Mouse (Mus musculus) liver, embryonic 12.5 days (tissue): ENCODE data around the gene Prkcb. TPM values are rescaled to one million over a fixed set of nuclear protein-coding genes. Genes with fewer than 3 reads are reported as not detected.

Experiments used
- ATAC-seq: fragments of 200-750 bp; cut with Nextera tagmentation; 2 replicates; pipeline ENCODE4 v1.8.0; 2017; ENCODE audit warnings: moderate number of reproducible peaks, mild to moderate bottlenecking, moderate library complexity
- H3K27ac ChIP-seq: fragments of 300-500 bp; sonication (generic); 2 replicates; pipeline ENCODE4 v1.5.1; 2016; ENCODE audit warnings: mild to moderate bottlenecking
- H3K27me3 ChIP-seq: fragments of 300-500 bp; sonication (generic); replicated peaks from 2 replicates; pipeline ENCODE4 v1.6.1; 2016; ENCODE audit warnings: mild to moderate bottlenecking, moderate library complexity
- H3K36me3 ChIP-seq: fragments of 300-500 bp; sonication (generic); 2 replicates; pipeline ENCODE4 v1.6.1; 2016; ENCODE audit warnings: mild to moderate bottlenecking, moderate library complexity
- H3K4me1 ChIP-seq: fragments of 300-500 bp; sonication (generic); 2 replicates; pipeline ENCODE4 v1.6.1; 2016
- H3K4me2 ChIP-seq: fragments of 300-500 bp; sonication (generic); 2 replicates; pipeline ENCODE4 v1.6.1; 2016; ENCODE audit warnings: mild to moderate bottlenecking, moderate library complexity
- H3K4me3 ChIP-seq: fragments of 300-500 bp; sonication (generic); 2 replicates; pipeline ENCODE4 v1.5.1; 2016; ENCODE audit warnings: mild to moderate bottlenecking, moderate library complexity
- H3K9ac ChIP-seq: fragments of 300-500 bp; sonication (generic); 2 replicates; pipeline ENCODE4 v1.6.1; 2016; ENCODE audit warnings: mild to moderate bottlenecking, moderate library complexity
- H3K9me3 ChIP-seq: fragments of 300-500 bp; sonication (generic); replicated peaks from 2 replicates; pipeline ENCODE4 v1.6.1; 2016; ENCODE audit warnings: mild to moderate bottlenecking, moderate library complexity
- WGBS: fragments of 180-500 bp; shearing (Covaris S2); methylation state at CpG from one replicate; pipeline ENCODE4 v1.1.7; 2016; ENCODE audit not compliant: insufficient replicate concordance; 5-methylcytosine and 5-hydroxymethylcytosine counted together
- polyA plus RNA-seq: library from polyadenylated mRNA; unstranded; fragments of >200 nt; fragmentation: Nextera tagmentation; extraction: Ambion mirVana; gene quantifications from 2 replicates; pipeline ENCODE4 v1.2.1, GENCODE M21; 2016

Gene Prkcb
- polyA plus RNA-seq, 1 experiment from 2014 or later: 2.3 TPM

DNA sequence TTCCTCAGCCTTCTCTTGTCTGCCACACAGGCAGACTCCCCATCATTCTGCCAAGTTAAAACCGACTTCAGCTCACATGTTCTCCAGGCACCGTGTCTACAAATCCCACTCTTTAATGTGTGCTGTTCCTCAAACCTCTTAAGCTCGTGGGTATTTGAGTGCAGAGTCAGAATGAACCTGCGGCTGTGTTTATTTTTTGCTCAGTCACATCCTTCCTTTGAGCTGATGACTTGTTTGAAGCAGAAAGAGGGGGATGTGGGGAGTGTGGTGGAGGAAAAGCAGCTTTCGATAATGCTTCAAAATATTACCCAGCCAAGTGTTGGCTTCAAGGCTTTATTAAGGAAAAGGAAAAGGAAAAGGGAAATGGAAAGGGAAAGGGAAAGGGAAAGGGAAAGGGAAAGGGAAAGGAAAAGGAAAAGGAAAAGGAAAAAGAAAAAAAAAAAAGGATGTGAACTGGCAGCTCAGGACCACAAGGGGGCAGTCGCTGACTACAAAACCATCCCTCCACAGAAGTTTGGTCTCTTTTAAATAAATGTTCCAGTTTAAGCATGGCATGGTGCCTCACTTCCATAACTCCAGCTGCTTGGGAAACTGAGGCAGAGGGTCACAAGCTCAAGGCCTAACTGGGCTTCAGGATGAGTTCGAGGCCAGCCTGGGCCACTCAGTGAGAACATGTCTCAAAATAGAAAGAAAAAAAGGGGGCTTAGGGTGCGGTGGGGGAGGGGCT lies 177.4 kb downstream of the Prkcb start:
- H3K27ac ChIP-seq: no peak overlapping the region
- no peaks in the 10 kb centered on the region for H3K4me1 ChIP-seq
- H3K4me2 ChIP-seq: no peak overlapping the region
- no peak overlapping the region for H3K4me3 ChIP-seq
- H3K9me3 ChIP-seq: no peaks in the 10 kb centered on the region
- WGBS: 34% methylated on average over 8 of the region's 8 CpGs
- no peaks in the 10 kb centered on the region for H3K27me3 ChIP-seq
- no peak overlapping the region for H3K9ac ChIP-seq
- H3K36me3 ChIP-seq: no peaks in the 10 kb centered on the region
- ATAC-seq: no peak

DNA sequence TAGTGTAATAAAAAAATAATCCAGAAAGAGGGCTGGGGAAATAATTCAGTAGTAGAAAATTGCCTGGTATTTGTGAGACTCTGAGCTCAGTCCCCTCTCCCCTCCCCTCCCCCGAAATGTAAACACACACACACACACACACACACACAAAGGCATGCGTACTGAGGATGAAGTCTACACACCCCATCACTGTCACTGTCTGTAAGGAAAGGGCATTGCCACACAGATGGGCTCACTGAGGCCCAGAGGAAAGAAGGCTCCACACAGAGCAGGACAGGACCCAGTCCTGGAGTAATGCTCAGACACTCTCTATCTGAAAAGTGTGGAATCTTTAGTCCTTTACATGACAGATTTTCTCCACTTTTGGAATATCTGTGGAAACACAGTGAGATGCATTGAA lies 178.2 kb downstream of the Prkcb start:
- Histone ChIP-seq H3K4me2 (no peak overlapping the region), H3K9me3 (no peaks in the 10 kb centered on the region), H3K27ac (no peak overlapping the region), H3K4me3 (no peak overlapping the region), H3K9ac (no peak overlapping the region), H3K36me3 (no peaks in the 10 kb centered on the region), H3K27me3 (no peaks in the 10 kb centered on the region), H3K4me1 (no peaks in the 10 kb centered on the region)
- no peak for ATAC-seq
- 64% methylated on average over 2 of the region's 2 CpGs for WGBS

DNA sequence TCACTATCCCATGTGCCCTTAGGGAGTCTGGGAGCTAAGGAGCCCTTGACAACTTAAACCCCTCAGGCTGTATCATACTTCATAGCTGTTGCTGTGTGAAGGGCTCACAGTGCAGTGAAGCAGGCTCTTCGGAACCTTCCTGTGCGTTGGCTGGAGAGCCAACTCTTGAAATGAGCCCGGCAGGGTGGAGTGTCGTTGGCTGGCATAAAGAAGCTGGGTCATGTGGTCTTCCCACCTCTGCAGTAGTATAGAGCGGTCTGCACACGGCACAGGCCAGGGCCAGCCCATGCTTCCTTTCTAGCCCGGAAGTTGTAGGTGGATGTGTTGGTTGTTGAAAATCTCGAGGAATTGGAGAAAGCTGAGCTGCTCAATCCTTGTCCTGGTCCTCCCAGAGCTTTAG lies 179.3 kb downstream of the Prkcb start:
- Histone ChIP-seq H3K27ac (no peak overlapping the region), H3K4me1 (no peaks in the 10 kb centered on the region), H3K27me3 (no peaks in the 10 kb centered on the region), H3K4me3 (no peak overlapping the region), H3K36me3 (no peaks in the 10 kb centered on the region), H3K9me3 (no peaks in the 10 kb centered on the region), H3K9ac (no peak overlapping the region), H3K4me2 (no peak overlapping the region)
- ATAC-seq: no peak
- 69% methylated on average over 8 of the region's 8 CpGs for WGBS

DNA sequence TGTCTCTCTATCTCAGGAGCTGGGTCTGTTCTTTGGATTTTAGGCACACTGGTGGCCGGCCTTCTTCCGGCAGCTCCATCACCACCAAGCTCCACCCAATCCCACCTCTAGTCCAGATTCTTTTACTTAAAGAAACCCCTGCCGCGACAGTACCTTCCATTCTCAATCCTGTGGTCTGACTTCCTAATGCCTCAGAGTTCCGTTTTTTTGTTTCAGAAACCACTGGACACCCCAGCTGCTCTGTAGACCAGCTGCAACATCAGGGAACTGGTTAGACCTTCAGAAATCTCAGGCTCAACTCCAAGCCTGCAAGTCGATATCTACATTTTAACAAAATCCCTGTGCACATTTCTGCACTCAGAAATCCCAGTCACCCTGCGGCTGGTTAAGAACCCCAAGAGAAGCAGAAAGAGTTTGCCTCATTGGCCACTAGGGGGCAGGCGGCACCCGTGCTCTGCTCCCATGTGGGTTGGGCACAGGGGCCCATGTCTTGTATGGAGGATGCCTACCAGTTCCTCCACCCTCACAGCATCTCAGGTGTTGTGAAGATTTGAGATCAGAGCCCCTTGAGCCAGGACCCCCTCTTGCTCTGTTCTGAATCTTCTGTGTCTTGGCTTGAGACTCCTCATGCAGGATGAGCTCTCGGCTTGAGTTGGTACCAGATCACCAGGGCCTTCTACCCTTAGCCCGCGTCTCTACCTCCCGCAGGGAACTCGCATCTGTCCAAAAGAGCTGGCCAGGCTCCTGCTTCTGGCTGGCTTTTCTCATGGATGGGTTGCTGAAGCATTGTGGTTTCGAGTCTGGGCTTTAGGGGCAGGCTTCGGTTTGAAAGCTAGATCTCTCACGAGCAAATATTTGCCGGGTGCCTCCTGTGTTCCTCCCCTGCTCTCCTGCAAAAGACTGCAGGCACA lies 182.1 kb downstream of the Prkcb start:
- no peak for ATAC-seq
- no peak overlapping the region for H3K4me2 ChIP-seq
- no peaks in the 10 kb centered on the region for H3K4me1 ChIP-seq
- no peaks in the 10 kb centered on the region for H3K27me3 ChIP-seq
- no peak overlapping the region for H3K9ac ChIP-seq
- 0 out of 2 replicates have a peak, but pooled peaks cover 7% of the 10 kb centered on the region for H3K9me3 ChIP-seq
- 48% methylated on average over 18 of the region's 18 CpGs for WGBS
- H3K27ac ChIP-seq: no peak overlapping the region
- no peaks in the 10 kb centered on the region for H3K36me3 ChIP-seq
- no peak overlapping the region for H3K4me3 ChIP-seq

DNA sequence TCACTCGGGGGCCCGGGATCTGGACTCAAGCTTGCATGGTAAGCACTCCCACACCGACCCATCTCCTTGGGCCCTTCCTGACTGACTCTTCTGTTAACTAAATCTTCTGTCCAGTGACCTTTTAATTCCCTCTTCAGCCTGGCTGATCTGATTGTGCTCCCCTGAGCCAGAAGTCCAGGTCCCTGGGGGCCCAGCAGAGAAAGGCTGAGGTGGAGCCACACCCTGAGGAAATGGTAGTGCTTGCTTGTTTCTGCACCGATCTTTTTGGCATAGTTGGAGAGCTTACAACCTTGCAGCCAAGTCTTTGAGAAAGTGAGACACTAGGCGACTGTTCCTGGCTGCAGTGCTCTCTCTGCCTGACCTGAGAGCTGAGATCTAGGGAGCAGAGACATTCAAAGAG lies 183.7 kb downstream of the Prkcb start:
- 67% methylated on average over 5 of the region's 5 CpGs for WGBS
- H3K9ac ChIP-seq: no peak overlapping the region
- ATAC-seq: no peak
- no peaks in the 10 kb centered on the region for H3K27me3 ChIP-seq
- H3K27ac ChIP-seq: no peak overlapping the region
- H3K36me3 ChIP-seq: no peaks in the 10 kb centered on the region
- H3K4me3 ChIP-seq: no peak overlapping the region
- no peaks in the 10 kb centered on the region for H3K4me1 ChIP-seq
- no peak overlapping the region for H3K4me2 ChIP-seq
- H3K9me3 ChIP-seq: 0 out of 2 replicates have a peak, but pooled peaks cover 7% of the 10 kb centered on the region

DNA sequence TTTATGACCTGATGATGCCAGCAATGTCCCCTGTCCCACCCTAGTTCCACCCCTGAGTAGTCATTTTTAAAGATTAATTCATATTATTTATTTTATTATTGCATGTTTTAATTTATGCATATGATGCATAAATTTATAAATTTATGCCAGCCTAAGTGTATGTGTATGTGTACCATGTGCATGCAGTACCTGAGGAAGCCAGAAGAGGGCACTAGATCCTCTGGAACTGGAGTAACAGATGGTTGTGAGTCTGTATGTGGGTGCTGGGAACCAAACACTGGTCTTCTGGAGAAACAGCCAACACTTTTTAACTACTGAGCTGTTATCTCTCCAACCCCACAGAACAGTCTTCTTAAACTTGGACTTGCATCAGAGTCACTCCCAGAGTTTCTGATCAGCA lies 186.5 kb downstream of the Prkcb start:
- Histone ChIP-seq H3K4me1 (no peaks in the 10 kb centered on the region), H3K9ac (no peak overlapping the region), H3K4me3 (no peak overlapping the region), H3K9me3 (0 out of 2 replicates have a peak, but pooled peaks cover 7% of the 10 kb centered on the region), H3K4me2 (no peak overlapping the region), H3K27ac (no peak overlapping the region), H3K36me3 (no peaks in the 10 kb centered on the region), H3K27me3 (no peaks in the 10 kb centered on the region; the same call in 1 of the 2 replicates)
- ATAC-seq: no peak

DNA sequence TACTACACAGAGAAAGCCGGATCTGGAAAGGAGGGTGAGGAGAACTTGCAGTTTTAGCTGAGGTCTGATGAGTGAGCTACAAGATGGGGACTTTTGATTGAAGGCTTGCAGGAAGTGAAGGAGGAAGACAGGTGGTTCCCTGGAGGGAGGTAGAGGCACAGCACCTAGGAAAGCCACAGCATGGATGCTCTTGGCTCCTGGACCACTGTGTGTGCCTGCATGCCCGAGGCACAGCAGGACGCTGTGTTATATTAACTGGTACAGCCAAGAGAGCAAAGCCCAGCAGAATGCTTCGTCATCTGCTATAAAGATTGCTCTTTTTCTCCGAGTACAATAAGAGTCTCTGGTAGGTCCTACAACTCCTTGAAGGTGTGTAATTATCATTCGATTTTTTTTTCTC lies 188.1 kb downstream of the Prkcb start:
- H3K27me3 ChIP-seq: no peaks in the 10 kb centered on the region; the same call in 1 of the 2 replicates

DNA sequence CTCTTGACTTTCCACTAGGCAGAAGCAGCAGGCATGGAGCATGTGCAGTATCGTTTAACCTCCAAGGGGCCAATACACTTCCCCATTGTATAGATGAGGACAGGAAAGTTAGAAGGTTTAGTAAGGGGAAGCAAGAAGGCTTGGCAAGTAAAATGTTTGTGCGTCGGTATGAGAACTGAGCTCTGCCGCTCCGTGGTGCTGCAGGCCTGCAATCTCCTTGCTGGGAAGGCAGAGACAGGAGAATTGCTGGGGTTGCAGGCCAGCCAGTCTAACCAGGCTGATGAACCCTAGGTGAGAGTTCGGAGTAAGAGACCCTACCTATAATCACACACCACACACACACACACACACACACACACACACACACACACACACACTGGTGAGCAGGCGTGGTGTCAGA lies 188.6 kb downstream of the Prkcb start:
- Histone ChIP-seq H3K36me3 (no peaks in the 10 kb centered on the region), H3K4me1 (no peaks in the 10 kb centered on the region), H3K4me2 (no peak overlapping the region), H3K27me3 (no peaks in the 10 kb centered on the region; the same call in 1 of the 2 replicates), H3K9ac (no peak overlapping the region), H3K9me3 (0 out of 2 replicates have a peak, but pooled peaks cover 7% of the 10 kb centered on the region), H3K4me3 (no peak overlapping the region), H3K27ac (no peak overlapping the region)
- whole genome bisulfite sequencing: 50% methylated on average over 7 of the region's 7 CpGs
- ATAC-seq: no peak

More for the DNA sequence above, 188.1 kb downstream of the Prkcb start:
- no peak overlapping the region for H3K9ac ChIP-seq
- H3K4me3 ChIP-seq: no peak overlapping the region
- no peaks in the 10 kb centered on the region for H3K4me1 ChIP-seq
- WGBS: 64% methylated on average over 6 of the region's 6 CpGs
- 0 out of 2 replicates have a peak, but pooled peaks cover 7% of the 10 kb centered on the region for H3K9me3 ChIP-seq
- no peaks in the 10 kb centered on the region for H3K36me3 ChIP-seq
- no peak for ATAC-seq
- no peak overlapping the region for H3K4me2 ChIP-seq
- H3K27ac ChIP-seq: no peak overlapping the region

DNA sequence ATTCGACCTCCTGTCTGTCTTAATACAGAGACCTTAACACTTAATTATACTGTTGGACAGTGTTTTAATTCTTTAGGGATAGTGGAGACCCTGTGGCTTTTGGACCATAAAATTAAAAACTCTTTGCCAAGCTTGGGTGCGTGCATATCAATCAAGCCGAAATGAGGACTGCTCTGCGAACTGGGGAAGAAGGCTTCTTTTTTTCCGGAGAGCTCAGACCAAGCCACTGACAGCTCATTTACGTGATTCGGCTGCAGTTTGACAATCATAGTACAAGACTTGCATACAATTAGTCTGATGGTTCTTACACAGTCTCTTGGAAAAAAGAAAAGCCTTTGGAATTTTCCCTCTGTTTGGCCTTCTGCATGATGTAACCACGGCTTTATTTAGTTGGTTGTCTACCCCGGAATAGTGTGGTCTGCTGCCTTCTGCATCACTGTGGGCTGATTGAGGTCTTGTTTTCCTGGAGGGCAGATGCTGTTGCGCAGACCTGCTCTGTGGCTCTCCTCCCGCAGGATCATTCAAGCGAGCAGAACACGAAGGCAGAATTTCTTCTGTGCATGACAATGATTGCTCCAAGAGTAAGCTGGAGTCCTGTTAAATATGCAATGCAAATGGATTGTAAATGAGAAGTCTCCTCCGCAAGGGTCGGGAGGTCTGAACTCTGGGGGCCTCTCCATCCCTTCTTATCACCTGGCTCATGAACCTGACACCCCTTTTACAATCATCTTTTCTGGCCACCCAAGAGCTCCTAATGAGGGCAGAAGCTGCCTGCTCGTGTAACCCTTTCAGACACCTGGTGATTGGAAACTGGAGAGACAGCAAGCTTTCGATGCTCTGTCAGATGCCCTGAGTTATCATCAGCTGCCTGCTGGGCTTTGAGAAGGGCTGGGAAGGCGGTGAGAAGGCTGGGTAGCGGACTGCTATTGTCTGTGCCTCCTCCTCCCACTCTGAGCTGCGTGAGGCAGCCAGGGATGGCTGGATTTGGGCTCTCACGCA lies 189.3 kb downstream of the Prkcb start:
- Histone ChIP-seq H3K9ac (no peak overlapping the region), H3K36me3 (no peaks in the 10 kb centered on the region), H3K4me2 (no peak overlapping the region), H3K4me3 (no peak overlapping the region), H3K9me3 (0 out of 2 replicates have a peak, but pooled peaks cover 7% of the 10 kb centered on the region), H3K4me1 (no peaks in the 10 kb centered on the region), H3K27ac (no peak overlapping the region), H3K27me3 (no peaks in the 10 kb centered on the region; the same call in 1 of the 2 replicates)
- no peak for ATAC-seq
- 29% methylated on average over 21 of the region's 21 CpGs for WGBS

DNA sequence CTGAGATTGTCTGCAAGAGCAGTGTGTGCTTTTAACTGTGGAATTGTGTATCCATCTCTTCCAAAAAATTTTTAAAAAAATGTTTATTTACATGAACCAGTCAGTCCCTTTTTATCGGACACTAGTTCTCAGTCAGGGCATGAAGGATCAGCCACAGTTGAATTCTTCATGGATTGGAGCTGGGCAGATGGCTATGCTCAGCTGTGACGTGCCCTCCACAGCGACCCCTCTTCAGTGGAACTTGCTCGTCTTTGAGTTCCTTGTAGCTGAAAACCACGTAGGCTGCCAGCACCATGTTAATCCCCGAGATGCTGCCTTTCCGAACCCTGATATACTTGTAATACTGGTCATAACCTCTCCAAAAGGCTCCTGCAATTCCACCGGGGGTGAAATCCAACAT lies 195.4 kb downstream of the Prkcb start:
- no peak for ATAC-seq
- 72% methylated on average over 8 of the region's 8 CpGs for WGBS
- Histone ChIP-seq H3K9ac (no peak overlapping the region), H3K27me3 (no peaks in the 10 kb centered on the region), H3K27ac (no peak overlapping the region), H3K36me3 (no peaks in the 10 kb centered on the region), H3K9me3 (no peaks in the 10 kb centered on the region), H3K4me3 (no peak overlapping the region), H3K4me2 (no peak overlapping the region), H3K4me1 (no peaks in the 10 kb centered on the region)

DNA sequence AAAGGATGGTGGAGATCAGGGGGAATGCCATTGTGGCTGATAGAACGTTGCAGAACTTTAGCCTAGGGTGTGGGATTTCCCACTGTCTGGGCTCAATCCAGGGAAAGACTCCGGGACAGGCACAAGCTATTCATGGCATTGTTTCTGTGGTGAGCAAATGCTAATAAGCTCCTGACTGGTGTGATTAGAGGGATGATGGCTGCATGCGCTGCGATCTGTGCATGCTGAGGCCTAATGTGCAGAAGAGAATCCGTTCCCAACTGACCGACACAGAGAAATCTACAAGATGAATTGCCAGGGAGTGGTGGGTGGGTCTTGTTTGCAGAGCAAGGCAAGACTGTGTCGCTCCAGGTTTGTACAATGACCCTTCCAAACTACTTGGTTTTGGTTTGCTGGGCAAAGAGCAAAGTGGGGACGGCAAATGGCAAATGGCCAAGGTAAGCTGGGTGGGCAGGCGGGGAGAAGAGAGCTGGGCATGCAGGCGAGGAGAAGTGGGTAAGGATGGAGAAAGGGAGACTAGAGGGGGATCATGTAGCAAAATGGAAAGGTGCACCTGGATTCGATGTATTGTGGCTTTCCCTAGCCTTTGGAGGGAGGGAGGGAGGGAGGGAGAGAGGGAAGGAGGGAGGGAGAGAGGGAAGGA lies 199.5 kb downstream of the Prkcb start:
- Histone ChIP-seq H3K4me2 (no peak overlapping the region), H3K27me3 (no peaks in the 10 kb centered on the region), H3K4me3 (no peak overlapping the region), H3K9me3 (no peaks in the 10 kb centered on the region), H3K9ac (no peak overlapping the region), H3K36me3 (no peaks in the 10 kb centered on the region), H3K4me1 (no peaks in the 10 kb centered on the region), H3K27ac (no peak overlapping the region)
- WGBS: 63% methylated on average over 10 of the region's 11 CpGs
- no peak for ATAC-seq
